Mouse (Mus musculus) embryonic facial prominence, embryonic 10.5 days (tissue): Measurements from ENCODE around the gene AL732309.1. TPM values are rescaled to one million over a fixed set of nuclear protein-coding genes. Genes with fewer than 3 reads are reported as not detected.

Experiments used
- DNase-seq: peaks from one replicate; pipeline ENCODE4 v3.0.0-alpha.2; 2017; ENCODE audit warnings: low spot score
- H3K27ac ChIP-seq: fragments of 300-500 bp; sonication (generic); replicated peaks from 2 replicates; pipeline ENCODE4 v1.5.1; 2016; ENCODE audit warnings: mild to moderate bottlenecking
- H3K27me3 ChIP-seq: fragments of 300-500 bp; sonication (generic); replicated peaks from 2 replicates; pipeline ENCODE4 v1.6.1; 2016; ENCODE audit warnings: low read depth, mild to moderate bottlenecking; ENCODE audit not compliant: poor library complexity, severe bottlenecking
- H3K36me3 ChIP-seq: fragments of 300-500 bp; sonication (generic); replicated peaks from 2 replicates; pipeline ENCODE4 v1.6.1; 2016; ENCODE audit warnings: mild to moderate bottlenecking, moderate library complexity
- H3K4me1 ChIP-seq: fragments of 300-500 bp; sonication (generic); 2 replicates; pipeline ENCODE4 v1.6.1; 2016
- H3K4me3 ChIP-seq: fragments of 300-500 bp; sonication (generic); 2 replicates; pipeline ENCODE4 v1.5.1; 2016; ENCODE audit warnings: mild to moderate bottlenecking, moderate library complexity
- H3K9me3 ChIP-seq: fragments of 300-500 bp; sonication (generic); 2 replicates; pipeline ENCODE4 v1.6.1; 2016; ENCODE audit warnings: mild to moderate bottlenecking
- WGBS: fragments of 180-500 bp; shearing (Covaris S2); methylation state at CpG from one replicate; pipeline ENCODE4 v1.1.7; 2016; 5-methylcytosine and 5-hydroxymethylcytosine counted together
- polyA plus RNA-seq: library from polyadenylated mRNA; unstranded; fragments of >200 nt; fragmentation: Nextera tagmentation; extraction: Ambion mirVana; gene quantifications from 2 replicates; pipeline ENCODE4 v1.2.1, GENCODE M21; 2016

Gene AL732309.1
- polyA plus RNA-seq, 1 experiment from 2014 or later, result 6.3 TPM

DNA sequence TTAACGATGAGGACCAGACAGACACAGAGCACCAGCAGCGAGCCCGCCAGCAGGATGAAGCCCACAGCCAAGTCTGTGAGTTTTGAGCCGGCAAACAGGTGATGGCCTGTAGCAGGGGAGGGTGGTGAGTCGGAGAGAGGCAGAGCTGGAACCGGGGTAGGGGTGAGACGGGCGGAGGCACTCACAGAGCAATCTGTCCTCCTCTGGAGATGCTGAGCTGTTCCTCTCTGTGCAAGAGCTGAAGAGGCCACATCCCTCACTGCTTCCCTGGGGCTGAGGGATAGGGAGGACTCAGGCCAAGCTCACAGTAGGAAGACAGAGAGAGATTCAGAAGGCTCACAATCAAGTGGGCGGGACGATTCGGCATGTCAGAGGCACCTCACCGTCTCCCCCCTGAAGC lies 15.6 kb downstream of the AL732309.1 start:
- 53% methylated on average over 12 of the region's 12 CpGs for WGBS
- no peaks in the 10 kb centered on the region for H3K9me3 ChIP-seq
- H3K36me3 ChIP-seq, result no peaks in the 10 kb centered on the region
- H3K27ac ChIP-seq, result no peak overlapping the region
- DNase-seq, result no peak
- H3K27me3 ChIP-seq, result peaks cover 31% of the 10 kb centered on the region
- peaks cover 12% of the 10 kb centered on the region for H3K4me1 ChIP-seq
- no peak overlapping the region for H3K4me3 ChIP-seq

DNA sequence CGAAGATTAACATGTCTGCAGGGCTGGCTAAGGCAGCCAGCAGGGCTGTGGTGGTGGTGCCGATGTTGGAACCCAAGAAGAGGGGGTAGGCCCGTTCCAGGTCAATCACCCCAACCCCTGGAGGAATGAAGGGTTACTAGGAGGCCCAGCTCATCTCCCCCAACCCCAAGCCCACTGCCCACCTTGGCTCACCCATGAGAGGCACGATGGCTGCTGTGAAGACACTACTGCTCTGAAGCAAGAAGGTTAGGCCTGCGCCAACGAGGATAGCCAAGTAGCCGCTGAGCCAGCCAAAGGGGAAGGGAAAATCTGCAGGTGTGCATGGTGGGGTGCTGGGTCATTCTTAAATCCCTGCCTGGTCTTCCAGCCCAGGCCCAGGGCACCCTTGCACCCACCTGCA lies 16.1 kb downstream of the AL732309.1 start:
- Histone ChIP-seq H3K36me3 (no peaks in the 10 kb centered on the region), H3K4me3 (no peak overlapping the region), H3K27ac (no peak overlapping the region), H3K27me3 (peaks cover 31% of the 10 kb centered on the region), H3K9me3 (no peaks in the 10 kb centered on the region), H3K4me1 (peaks cover 17% of the 10 kb centered on the region)
- no peak for DNase-seq
- WGBS, result 89% methylated on average over 7 of the region's 7 CpGs

DNA sequence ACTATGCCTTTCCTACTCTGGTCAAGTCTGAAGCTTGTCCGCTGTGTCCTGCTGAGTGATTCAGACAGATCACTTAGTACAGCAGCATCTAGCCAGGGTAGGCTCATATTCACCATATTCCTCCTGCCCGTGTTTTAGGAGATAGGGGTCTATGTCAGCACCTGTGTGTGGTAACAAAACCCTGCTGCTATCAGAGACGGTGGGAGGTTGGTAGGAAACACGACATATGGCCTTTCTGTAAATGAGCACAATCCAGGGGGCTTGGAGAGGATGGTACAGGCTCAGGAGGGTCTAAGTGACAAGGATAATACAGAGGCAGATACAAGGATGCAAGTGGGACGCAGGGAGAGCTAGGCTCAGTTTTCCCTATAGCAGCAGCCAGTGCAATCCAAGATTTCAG lies 17.1 kb downstream of the AL732309.1 start:
- no peak overlapping the region for H3K4me3 ChIP-seq

DNA sequence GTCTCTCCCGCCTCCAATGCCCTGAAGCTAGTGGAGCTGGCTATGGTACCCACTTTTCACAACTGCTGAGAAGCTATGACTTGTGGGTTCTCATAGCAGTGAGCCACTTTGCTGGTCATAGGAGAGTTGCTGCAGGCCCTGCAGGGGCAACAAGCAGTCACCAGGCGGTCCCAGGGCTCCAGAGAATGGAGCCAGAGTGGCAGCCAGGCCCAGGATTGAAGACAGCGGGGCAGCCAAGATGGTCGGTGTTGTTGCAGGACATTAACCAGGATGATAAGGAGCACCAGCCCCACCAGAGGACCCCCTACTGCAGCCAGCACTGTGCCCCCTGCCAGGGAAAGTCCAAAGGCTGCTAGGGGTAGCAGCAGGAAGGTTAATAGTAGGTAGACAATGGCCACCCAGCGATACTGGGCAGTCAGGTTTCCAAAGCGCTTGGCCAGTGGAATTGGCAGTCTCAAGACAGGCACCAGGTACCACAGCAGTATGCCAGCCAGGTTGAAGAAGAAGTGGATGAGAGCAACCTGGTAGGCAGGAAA lies 17.6 kb downstream of the AL732309.1 start:
- Histone ChIP-seq H3K4me1 (peaks cover 21% of the 10 kb centered on the region), H3K9me3 (no peaks in the 10 kb centered on the region), H3K27ac (peak overlapping the region; percentile 77), H3K36me3 (no peaks in the 10 kb centered on the region), H3K4me3 (peak overlapping the region; percentile 45), H3K27me3 (peaks cover 25% of the 10 kb centered on the region)
- 69% methylated on average over 6 of the region's 6 CpGs for WGBS
- no peak for DNase-seq

More for the DNA sequence above, 17.1 kb downstream of the AL732309.1 start:
- H3K9me3 ChIP-seq, result no peaks in the 10 kb centered on the region
- peaks cover 28% of the 10 kb centered on the region for H3K27me3 ChIP-seq
- no peak for DNase-seq
- no peaks in the 10 kb centered on the region for H3K36me3 ChIP-seq
- H3K27ac ChIP-seq, result no peak overlapping the region
- H3K4me1 ChIP-seq, result peaks cover 21% of the 10 kb centered on the region
- WGBS, result 78% methylated on average over 5 of the region's 5 CpGs

DNA sequence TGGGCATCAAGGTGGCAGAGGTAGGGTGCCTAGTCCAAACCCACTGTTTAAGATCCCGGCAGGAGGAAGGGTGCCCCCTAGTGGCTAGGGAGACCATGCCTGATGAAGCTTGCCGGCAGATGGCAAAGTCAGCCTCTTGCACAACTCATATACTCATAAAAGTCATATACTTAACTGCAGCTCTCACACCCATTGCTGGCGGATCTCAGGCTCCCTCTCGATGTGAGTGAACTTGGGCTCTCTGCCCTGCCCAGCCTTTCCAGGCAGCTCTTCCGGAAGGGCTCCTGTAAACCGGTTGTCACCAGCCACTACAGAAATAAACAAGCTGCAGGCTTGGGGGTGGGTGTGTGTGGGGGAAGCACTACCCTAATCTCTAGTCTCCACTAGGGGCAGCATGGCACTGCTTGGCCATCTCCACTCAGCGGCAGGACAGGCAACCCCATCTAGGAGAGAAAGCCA lies 18.2 kb downstream of the AL732309.1 start:
- DNase-seq, result peak; percentile 86
- Histone ChIP-seq H3K27ac (peak overlapping the region; percentile 77), H3K9me3 (no peaks in the 10 kb centered on the region), H3K4me3 (peak overlapping the region; percentile 45), H3K27me3 (peaks cover 25% of the 10 kb centered on the region), H3K4me1 (peaks cover 25% of the 10 kb centered on the region), H3K36me3 (peaks cover 3% of the 10 kb centered on the region)
- under 1% methylated on average over 7 of the region's 7 CpGs for WGBS

DNA sequence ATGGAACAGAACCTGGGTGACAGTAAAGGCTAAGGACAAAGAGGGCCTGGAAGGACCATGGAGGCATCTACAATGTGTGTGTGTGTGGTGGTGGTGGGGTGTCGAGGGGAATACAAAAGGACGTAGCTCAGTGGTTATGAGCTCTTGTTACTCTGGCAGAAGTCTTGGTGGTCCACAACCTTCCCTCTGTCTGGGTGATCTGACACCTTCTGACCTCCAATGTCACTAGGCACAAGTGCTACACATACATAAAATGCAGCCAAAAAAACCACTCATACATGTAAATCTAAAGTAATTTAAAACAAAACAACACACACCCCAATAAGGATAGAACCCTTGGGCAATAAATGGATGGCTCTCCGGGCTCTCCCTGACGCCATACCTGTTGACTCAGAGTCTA lies 19.3 kb downstream of the AL732309.1 start:
- WGBS, result 93% methylated on average over 4 of the region's 4 CpGs
- no peak for DNase-seq
- no peak overlapping the region for H3K4me3 ChIP-seq
- peaks cover 24% of the 10 kb centered on the region for H3K27me3 ChIP-seq
- H3K36me3 ChIP-seq, result peaks cover 12% of the 10 kb centered on the region
- H3K9me3 ChIP-seq, result no peaks in the 10 kb centered on the region
- H3K27ac ChIP-seq, result no peak overlapping the region
- H3K4me1 ChIP-seq, result peaks cover 29% of the 10 kb centered on the region

- WGBS, result 76% methylated on average over 5 of the region's 5 CpGs
- H3K27ac ChIP-seq, result peak overlapping the region; percentile 7; the same call in 1 of the 2 replicates
- DNase-seq, result no peak
- peaks cover 29% of the 10 kb centered on the region for H3K4me1 ChIP-seq
- H3K36me3 ChIP-seq, result peaks cover 18% of the 10 kb centered on the region
- H3K9me3 ChIP-seq, result no peaks in the 10 kb centered on the region
- no peak overlapping the region for H3K4me3 ChIP-seq
- H3K27me3 ChIP-seq, result peaks cover 18% of the 10 kb centered on the region
Observed at GRCm38 (mm10) chr2:25226864-25227263, 19.8 kb downstream of the AL732309.1 start.

DNA sequence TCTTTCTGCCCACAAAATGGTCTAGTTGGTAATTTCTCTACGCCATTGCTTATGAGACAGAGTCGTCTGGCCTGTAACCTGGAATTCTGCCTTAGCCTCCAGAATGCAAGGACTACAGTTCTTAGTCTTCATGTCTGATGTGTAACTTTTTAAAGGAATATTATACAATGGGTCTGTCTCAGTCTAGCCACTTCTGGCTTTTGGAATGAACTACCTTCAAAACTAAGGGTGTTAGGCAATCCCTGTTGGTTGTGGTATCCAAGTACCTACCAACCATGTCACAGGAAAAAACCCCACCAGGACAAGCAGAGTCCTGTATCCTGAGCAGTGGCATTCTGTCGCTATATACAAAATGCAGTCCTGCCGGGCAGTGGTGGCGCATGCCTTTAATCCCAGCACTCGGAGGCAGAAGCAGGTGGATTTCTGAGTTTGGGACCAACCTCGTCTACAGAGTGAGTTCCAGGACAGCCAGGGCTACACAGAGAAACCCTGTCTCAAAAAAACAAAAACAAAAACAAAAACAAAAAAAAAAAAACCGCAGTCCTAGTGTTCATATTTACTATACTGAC lies 20.8 kb downstream of the AL732309.1 start:
- DNase-seq, result no peak
- peak overlapping the region; percentile 91 for H3K27ac ChIP-seq
- 75% methylated on average over 8 of the region's 8 CpGs for WGBS
- H3K4me3 ChIP-seq, result peak overlapping the region; percentile 84
- H3K4me1 ChIP-seq, result peaks cover 29% of the 10 kb centered on the region
- no peaks in the 10 kb centered on the region for H3K9me3 ChIP-seq
- H3K36me3 ChIP-seq, result peaks cover 26% of the 10 kb centered on the region
- H3K27me3 ChIP-seq, result peaks cover 8% of the 10 kb centered on the region

- Histone ChIP-seq H3K4me3 (peak overlapping the region; percentile 84), H3K36me3 (peaks cover 26% of the 10 kb centered on the region), H3K27ac (peak overlapping the region; percentile 91), H3K27me3 (peaks cover under 1% of the 10 kb centered on the region; the same call in 1 of the 2 replicates), H3K4me1 (peaks cover 29% of the 10 kb centered on the region), H3K9me3 (no peaks in the 10 kb centered on the region)
- 2% methylated on average over 41 of the region's 41 CpGs for WGBS
- DNase-seq, result peak; percentile 98
Observed at GRCm38 (mm10) chr2:25224766-25225752, 21.6 kb downstream of the AL732309.1 start.

- H3K9me3 ChIP-seq, result no peaks in the 10 kb centered on the region
- peak within 1 kb of the TSS; percentile 93 for H3K27ac ChIP-seq
- H3K36me3 ChIP-seq, result peaks cover 26% of the 10 kb centered on the region
- no peak for DNase-seq
- H3K27me3 ChIP-seq, result no peaks in the 10 kb centered on the region
- H3K4me3 ChIP-seq, result peak within 1 kb of the TSS; percentile 84
- H3K4me1 ChIP-seq, result peaks cover 29% of the 10 kb centered on the region
- under 1% methylated on average over 17 of the region's 17 CpGs for WGBS
Observed at GRCm38 (mm10) chr2:25224492-25224765, 22.2 kb downstream of the AL732309.1 start, which contains the start of gene Tubb4b. Tubb4b (minus strand) TSS chr2:25224702.

GRCm38 (mm10) chr2:25223681-25224491 lies 22.8 kb downstream of the AL732309.1 start:
- peaks cover 26% of the 10 kb centered on the region for H3K36me3 ChIP-seq
- H3K4me1 ChIP-seq, result peaks cover 26% of the 10 kb centered on the region
- WGBS, result 1% methylated on average over 53 of the region's 53 CpGs
- no peak for DNase-seq
- peak overlapping the region; percentile 84 for H3K4me3 ChIP-seq
- peak overlapping the region; percentile 93 for H3K27ac ChIP-seq
- no peaks in the 10 kb centered on the region for H3K27me3 ChIP-seq
- H3K9me3 ChIP-seq, result no peaks in the 10 kb centered on the region

DNA sequence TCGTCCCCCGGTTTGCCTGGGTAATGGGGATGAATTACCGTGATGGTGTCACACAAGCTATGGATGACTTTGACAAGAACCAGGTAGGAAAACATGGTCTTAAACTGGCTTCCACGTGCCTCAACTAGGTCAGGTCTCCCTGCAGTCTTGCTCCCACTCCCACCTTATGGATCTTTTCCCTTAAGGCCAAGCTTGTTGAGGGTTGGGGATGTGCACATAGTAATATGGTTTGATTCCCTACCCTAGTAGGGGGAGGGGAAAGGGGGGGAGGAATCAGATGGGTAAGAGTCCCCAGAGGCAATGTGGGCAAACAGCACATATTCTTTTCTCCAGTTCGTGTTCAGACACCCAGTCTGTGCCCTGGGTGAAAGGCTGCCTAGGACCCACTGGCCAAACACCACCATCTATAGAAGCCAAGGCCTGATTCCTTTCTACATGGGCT lies 25.3 kb downstream of the AL732309.1 start:
- 70% methylated on average over 5 of the region's 5 CpGs for WGBS
- peaks cover 17% of the 10 kb centered on the region for H3K4me1 ChIP-seq
- no peaks in the 10 kb centered on the region for H3K9me3 ChIP-seq
- no peak for DNase-seq
- H3K27me3 ChIP-seq, result no peaks in the 10 kb centered on the region
- peaks cover 26% of the 10 kb centered on the region for H3K36me3 ChIP-seq
- H3K27ac ChIP-seq, result no peak overlapping the region
- no peak overlapping the region for H3K4me3 ChIP-seq
